ENCODE assay signal across 30 mouse cellular contexts in the genomic region with DNA sequence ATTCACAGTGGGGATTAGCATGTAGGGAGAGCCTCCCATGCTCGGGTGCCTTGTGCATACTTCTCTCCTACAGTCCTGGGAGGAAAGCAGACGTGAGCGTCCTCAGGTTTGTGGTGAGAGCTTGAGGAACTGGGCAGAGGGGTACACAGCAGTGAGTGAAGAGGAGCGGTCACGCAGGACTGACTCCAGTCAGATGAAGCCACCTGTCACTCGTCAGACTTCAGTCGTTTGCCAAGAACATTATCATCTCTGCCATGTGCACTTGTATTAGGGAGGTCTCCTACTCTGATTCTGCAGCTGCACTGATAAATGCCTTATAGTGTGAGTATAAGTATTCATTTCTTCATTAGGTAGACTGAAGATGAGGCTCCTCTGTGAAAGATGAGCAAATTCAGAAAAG. TPM values are rescaled to one million over a fixed set of nuclear protein-coding genes. Genes with fewer than 3 reads are reported as not detected.
DNase-seq lines count a peak whose midpoint lies in the region; ATAC-seq and TF ChIP-seq lines count a peak whose summit lies in the region.
"Had no signal": no experiment of that assay in that cellular context is flagged by ENCODE, and none has a peak within 500 bp of the region (broad histone marks: within the 10 kb centered on the region; RNA-seq: fewer than 3 reads in every experiment).

No protein-coding gene starts in this region.

- peaks cover 15% of the 10 kb centered on the region for H3K4me1 ChIP-seq in hindbrain, embryonic 16.5 days (ENCODE audit: control insufficient read depth, insufficient read depth, low read depth, low read length)
- peaks cover 8% of the 10 kb centered on the region for H3K4me1 ChIP-seq in hindbrain, embryonic 10.5 days (replicated peaks)
- peaks cover 86% of the 10 kb centered on the region for H3K4me1 ChIP-seq in G1E (ENCODE audit: insufficient read depth, low read depth, low read length)
- H3K4me1 ChIP-seq in liver, embryonic 13.5 days (replicated peaks): peaks cover 41% of the 10 kb centered on the region

- intact Hi-C loops in left cerebral cortex, postnatal 10 days (cut with DNase I): no loop called here

- no peak overlapping the region for H3K4me2 ChIP-seq in hindbrain, embryonic 16.5 days (ENCODE audit: low read length)
- no peak overlapping the region for H3K4me2 ChIP-seq in liver, embryonic 13.5 days
- H3K4me2 ChIP-seq: hindbrain, embryonic 13.5 days; limb, embryonic 13.5 days; midbrain, embryonic 11.5 days; neural tube, embryonic 15.5 days; stomach, embryonic 15.5 days had no signal

- 69% methylated on average over 7 of the region's 7 CpGs for WGBS in hindbrain, embryonic 16.5 days
- 88% methylated on average over 7 of the region's 7 CpGs for WGBS in hindbrain, embryonic 10.5 days
- 31% methylated on average over 7 of the region's 7 CpGs for WGBS in liver, embryonic 13.5 days (ENCODE audit: insufficient replicate concordance)

- H3K27me3 ChIP-seq in hindbrain, embryonic 16.5 days (replicated peaks; ENCODE audit: control insufficient read depth, insufficient read depth, low read length): no peaks in the 10 kb centered on the region
- no peaks in the 10 kb centered on the region for H3K27me3 ChIP-seq in hindbrain, embryonic 10.5 days (ENCODE audit: insufficient read depth, poor library complexity, severe bottlenecking)
- no peaks in the 10 kb centered on the region for H3K27me3 ChIP-seq in G1E (ENCODE audit: insufficient read depth, low read length)
- H3K27me3 ChIP-seq in liver, embryonic 13.5 days: no peaks in the 10 kb centered on the region
- H3K27me3 ChIP-seq: limb, embryonic 13.5 days; stomach, embryonic 15.5 days had no signal

- ATAC-seq in hindbrain, embryonic 16.5 days: peak; percentile 46; the same call in 1 of the 2 replicates
- no peak for ATAC-seq in G1E (ENCODE audit: extremely low read depth, insufficient number of reproducible peaks, low FRiP score, poor library complexity, severe bottlenecking)
- peak; percentile 40 for ATAC-seq in liver, embryonic 13.5 days (ENCODE audit: low read depth)
- peak; percentile 61 for ATAC-seq in megakaryocyte progenitor cell, adult 5-6 weeks (replicated peaks; ENCODE audit: poor library complexity)
- ATAC-seq: activated CD4-positive, CD25-positive, alpha-beta regulatory T cell, adult 4 months; forebrain, embryonic 16.5 days; intestine, postnatal 0 days had no signal

- H3K36me3 ChIP-seq in hindbrain, embryonic 16.5 days (ENCODE audit: control insufficient read depth, insufficient read depth, low read length): peaks cover 17% of the 10 kb centered on the region
- peaks cover 53% of the 10 kb centered on the region for H3K36me3 ChIP-seq in hindbrain, embryonic 10.5 days
- H3K36me3 ChIP-seq in G1E (replicated peaks): peaks cover 71% of the 10 kb centered on the region
- peaks cover 28% of the 10 kb centered on the region for H3K36me3 ChIP-seq in liver, embryonic 13.5 days

- H3K9me3 ChIP-seq in hindbrain, embryonic 16.5 days (ENCODE audit: control insufficient read depth, low read length): no peaks in the 10 kb centered on the region
- H3K9me3 ChIP-seq in hindbrain, embryonic 10.5 days: no peaks in the 10 kb centered on the region
- H3K9me3 ChIP-seq in G1E (replicated peaks): no peaks in the 10 kb centered on the region
- no peaks in the 10 kb centered on the region for H3K9me3 ChIP-seq in liver, embryonic 13.5 days (replicated peaks)
- H3K9me3 ChIP-seq: forebrain, embryonic 10.5 days; heart, embryonic 10.5 days; hindbrain, embryonic 13.5 days; limb, embryonic 13.5 days; neural tube, embryonic 15.5 days; stomach, embryonic 15.5 days had no signal

- DNase-seq in hindbrain, embryonic 10.5 days (ENCODE audit: low spot score): no peak
- DNase-seq in G1E (ENCODE audit: low spot score): no peak
- no peak for DNase-seq in liver, embryonic 13.5 days
- DNase-seq in left cerebral cortex, adult 9 months (ENCODE audit: low spot score in 2 of 2): no peak
- no peak for DNase-seq in heart, adult 18-20 months
- DNase-seq in left cerebral cortex, postnatal 10 days (ENCODE audit: extremely low spot score in 1 of 2, low spot score in 2 of 2): no peak
- DNase-seq: adrenal gland, adult 8-10 months; cerebellum, adult 8-10 months; cerebellum, postnatal 36 days; gastrocnemius, adult 2 months; heart, postnatal 36 days; kidney, postnatal 25 days; lung, adult 2 months; lung, postnatal 10 days; retina, postnatal 1 day; right cerebral cortex, postnatal 14 days had no signal

- TF ChIP-seq CTCF in G1E (IDR thresholded peaks at IDR 0.05; ENCODE audit: low read depth, low read length): no peak

- H3K9ac ChIP-seq in hindbrain, embryonic 16.5 days (ENCODE audit: low read depth, low read length): no peak overlapping the region
- no peak overlapping the region for H3K9ac ChIP-seq in liver, embryonic 13.5 days
- H3K9ac ChIP-seq: hindbrain, embryonic 13.5 days; limb, embryonic 13.5 days; neural tube, embryonic 15.5 days; stomach, embryonic 15.5 days had no signal

- no peak overlapping the region for H3K4me3 ChIP-seq in hindbrain, embryonic 16.5 days (ENCODE audit: low read length)
- no peak overlapping the region for H3K4me3 ChIP-seq in hindbrain, embryonic 10.5 days
- peak overlapping the region; percentile 35; the same call in 1 of the 2 replicates for H3K4me3 ChIP-seq in G1E (ENCODE audit: low read depth, low read length)
- no peak overlapping the region for H3K4me3 ChIP-seq in liver, embryonic 13.5 days (replicated peaks)
- H3K4me3 ChIP-seq: forebrain, embryonic 10.5 days; gastrocnemius, adult 2 months; heart, embryonic 10.5 days; hindbrain, embryonic 13.5 days; limb, embryonic 13.5 days; myocyte; neural tube, embryonic 15.5 days; stomach, embryonic 15.5 days had no signal

- H3K27ac ChIP-seq in hindbrain, embryonic 16.5 days (ENCODE audit: low read depth, low read length): no peak overlapping the region
- H3K27ac ChIP-seq in hindbrain, embryonic 10.5 days: no peak overlapping the region
- no peak overlapping the region for H3K27ac ChIP-seq in liver, embryonic 13.5 days
- H3K27ac ChIP-seq: forebrain, embryonic 10.5 days; gastrocnemius, adult 2 months; heart, embryonic 10.5 days; hindbrain, embryonic 13.5 days; limb, embryonic 13.5 days; macrophage; neural tube, embryonic 15.5 days; stomach, embryonic 15.5 days had no signal

RNA-seq across cellular contexts. Expression of a gene that starts 6.5 kb away (rescaled TPM):
- 74.9 and 88.9 TPM in 2 replicates for polyA plus RNA-seq in hindbrain, embryonic 16.5 days (2015; fragmentation: Nextera tagmentation; extraction: Ambion mirVana)
- 54.7 and 56.4 TPM in 2 replicates for polyA plus RNA-seq in hindbrain, embryonic 10.5 days (2016; fragmentation: Nextera tagmentation; extraction: Ambion mirVana)
- total RNA-seq in G1E (2014; fragmentation: Nextera tagmentation) (24.8 and 26.9 TPM in 2 replicates), G1E (2017) (57.5 and 60.6 TPM in 2 replicates)
- 45.9 and 57.4 TPM in 2 replicates for polyA plus RNA-seq in G1E (2012)
- polyA plus RNA-seq in liver, embryonic 13.5 days (2015; fragmentation: Nextera tagmentation; extraction: Ambion mirVana): 20.6 and 25.4 TPM in 2 replicates
- total RNA-seq in megakaryocyte progenitor cell, adult 5-6 weeks (2015): 25.3 and 42.3 TPM in 2 replicates
- 13.3 and 14.0 TPM in 2 replicates for total RNA-seq in megakaryocyte progenitor cell, adult 5-6 weeks (2017)
- 10 to 100 TPM; 18.0 to 20.6 TPM for total RNA-seq in heart, adult 18-20 months (2021)
- 10 to 100 TPM; 41.2 to 47.4 TPM for total RNA-seq in left cerebral cortex, postnatal 10 days (2021)

RNA-seq across cellular contexts. Expression of a gene that starts 21.7 kb away (rescaled TPM):
- polyA plus RNA-seq in hindbrain, embryonic 16.5 days (2015; fragmentation: Nextera tagmentation; extraction: Ambion mirVana): 33.6 and 33.7 TPM in 2 replicates
- polyA plus RNA-seq in hindbrain, embryonic 10.5 days (2016; fragmentation: Nextera tagmentation; extraction: Ambion mirVana): 48.4 and 48.5 TPM in 2 replicates
- total RNA-seq in G1E (2014; fragmentation: Nextera tagmentation) (34.2 and 42.4 TPM in 2 replicates), G1E (2017) (51.3 and 53.9 TPM in 2 replicates)
- 17.5 and 24.4 TPM in 2 replicates for polyA plus RNA-seq in G1E (2012)
- 21.4 and 24.8 TPM in 2 replicates for polyA plus RNA-seq in liver, embryonic 13.5 days (2015; fragmentation: Nextera tagmentation; extraction: Ambion mirVana)
- total RNA-seq in megakaryocyte progenitor cell, adult 5-6 weeks (2015): 41.2 and 43.6 TPM in 2 replicates
- 33.8 and 39.0 TPM in 2 replicates for total RNA-seq in megakaryocyte progenitor cell, adult 5-6 weeks (2017)
- 10 to 100 TPM; 16.1 to 16.5 TPM for total RNA-seq in heart, adult 18-20 months (2021)
- 10 to 100 TPM; 15.8 to 16.2 TPM for total RNA-seq in left cerebral cortex, postnatal 10 days (2021)

RNA-seq across cellular contexts. Expression of a gene that starts 43.3 kb away (rescaled TPM):
- 0.28 and 0.56 TPM in 2 replicates for polyA plus RNA-seq in hindbrain, embryonic 16.5 days (2015; fragmentation: Nextera tagmentation; extraction: Ambion mirVana)
- 0.92 and 1.3 TPM in 2 replicates for polyA plus RNA-seq in hindbrain, embryonic 10.5 days (2016; fragmentation: Nextera tagmentation; extraction: Ambion mirVana)
- total RNA-seq in G1E (2014; fragmentation: Nextera tagmentation) (0.34 TPM in 1 of 2 replicates, not detected in the other), G1E (2017) (0.12 and 0.76 TPM in 2 replicates)
- polyA plus RNA-seq in G1E (2012): 0.02 TPM in 1 of 2 replicates, not detected in the other
- polyA plus RNA-seq in liver, embryonic 13.5 days (2015; fragmentation: Nextera tagmentation; extraction: Ambion mirVana): 0.35 and 0.63 TPM in 2 replicates
- 3.7 and 4.9 TPM in 2 replicates for total RNA-seq in megakaryocyte progenitor cell, adult 5-6 weeks (2015)
- 3.2 and 5.0 TPM in 2 replicates for total RNA-seq in megakaryocyte progenitor cell, adult 5-6 weeks (2017)
- total RNA-seq in heart, adult 18-20 months (2021): 10 to 100 TPM; 16.2 to 16.7 TPM
- total RNA-seq in left cerebral cortex, postnatal 10 days (2021): 1 to 10 TPM; 3.1 to 4.3 TPM
- polyA plus RNA-seq: activated CD4-positive, CD25-positive, alpha-beta regulatory T cell, adult 4 months; macrophage had no signal
